Mouse (Mus musculus) intestine, embryonic 15.5 days (tissue): ENCODE results near the gene Mfrp. TPM values are rescaled to one million over a fixed set of nuclear protein-coding genes. Genes with fewer than 3 reads are reported as not detected.
A peak's percentile ranks its signal among the peaks of the same experiment; 100 is the strongest.

ENCODE experiments used
- ATAC-seq: fragments of 200-750 bp; cut with Nextera tagmentation; 2 replicates; pipeline ENCODE4 v1.8.0; 2017; ENCODE audit warnings: moderate TSS enrichment, moderate library complexity
- H3K27ac ChIP-seq: fragments of 300-500 bp; sonication (generic); 2 replicates; pipeline ENCODE4 v1.5.1; 2015; ENCODE audit warnings: mild to moderate bottlenecking, inconsistent platforms
- H3K27me3 ChIP-seq: fragments of 300-500 bp; sonication (generic); replicated peaks from 2 replicates; pipeline ENCODE4 v1.6.1; 2015; ENCODE audit warnings: inconsistent platforms
- H3K36me3 ChIP-seq: fragments of 300-500 bp; sonication (generic); 2 replicates; pipeline ENCODE4 v1.6.1; 2015; ENCODE audit warnings: inconsistent platforms
- H3K4me1 ChIP-seq: fragments of 300-500 bp; sonication (generic); replicated peaks from 2 replicates; pipeline ENCODE4 v1.6.1; 2015; ENCODE audit warnings: inconsistent platforms
- H3K4me2 ChIP-seq: fragments of 300-500 bp; sonication (generic); replicated peaks from 2 replicates; pipeline ENCODE4 v1.6.1; 2015; ENCODE audit warnings: mild to moderate bottlenecking, inconsistent platforms
- H3K4me3 ChIP-seq: fragments of 300-500 bp; sonication (generic); replicated peaks from 2 replicates; pipeline ENCODE4 v1.5.1; 2015; ENCODE audit warnings: inconsistent platforms
- H3K9ac ChIP-seq: fragments of 300-500 bp; sonication (generic); 2 replicates; pipeline ENCODE4 v1.6.1; 2015; ENCODE audit warnings: inconsistent platforms
- H3K9me3 ChIP-seq: fragments of 300-500 bp; sonication (generic); 2 replicates; pipeline ENCODE4 v1.6.1; 2016; ENCODE audit warnings: inconsistent platforms
- WGBS: fragments of 180-500 bp; shearing (Covaris S2); methylation state at CpG from one replicate; pipeline ENCODE4 v1.1.7; 2015; 5-methylcytosine and 5-hydroxymethylcytosine counted together
- polyA plus RNA-seq: library from polyadenylated mRNA; unstranded; fragments of >200 nt; fragmentation: Nextera tagmentation; extraction: Ambion mirVana; gene quantifications from 2 replicates; pipeline ENCODE4 v1.2.1, GENCODE M21; 2015

Mfrp gene
- polyA plus RNA-seq, 1 experiment from 2014 or later: 0.06 TPM

- no peak overlapping the region for H3K27ac ChIP-seq
- no peaks in the 10 kb centered on the region for H3K27me3 ChIP-seq
- H3K36me3 ChIP-seq: peaks cover 3% of the 10 kb centered on the region; the same call in 1 of the 2 replicates
- 39% methylated on average over 24 of the region's 24 CpGs for WGBS
- no peaks in the 10 kb centered on the region for H3K9me3 ChIP-seq
- H3K9ac ChIP-seq: no peak overlapping the region
- H3K4me1 ChIP-seq: peaks cover 17% of the 10 kb centered on the region
- no peak overlapping the region for H3K4me3 ChIP-seq
- peak; percentile 58 for ATAC-seq
- H3K4me2 ChIP-seq: no peak overlapping the region; the same call in 1 of the 2 replicates
Measured at GRCm38 (mm10) chr9:44093612-44094503, 7.7 kb upstream of the Mfrp start.

- no peak overlapping the region for H3K4me3 ChIP-seq
- H3K9ac ChIP-seq: no peak overlapping the region
- 81% methylated on average over 3 of the region's 3 CpGs for WGBS
- no peaks in the 10 kb centered on the region for H3K27me3 ChIP-seq
- H3K9me3 ChIP-seq: no peaks in the 10 kb centered on the region
- H3K36me3 ChIP-seq: peaks cover 3% of the 10 kb centered on the region; the same call in 1 of the 2 replicates
- ATAC-seq: no peak
- H3K4me1 ChIP-seq: peaks cover 9% of the 10 kb centered on the region; the same call in 1 of the 2 replicates
- H3K4me2 ChIP-seq: no peak overlapping the region
- H3K27ac ChIP-seq: no peak overlapping the region
Measured at GRCm38 (mm10) chr9:44094737-44095136, 6.8 kb upstream of the Mfrp start.

GRCm38 (mm10) chr9:44095781-44096180, 5.7 kb upstream of the Mfrp start:
- Histone ChIP-seq H3K9ac (no peak overlapping the region), H3K9me3 (no peaks in the 10 kb centered on the region), H3K4me2 (no peak overlapping the region), H3K27ac (no peak overlapping the region), H3K36me3 (peaks cover 3% of the 10 kb centered on the region; the same call in 1 of the 2 replicates), H3K27me3 (no peaks in the 10 kb centered on the region), H3K4me3 (no peak overlapping the region), H3K4me1 (peaks cover 6% of the 10 kb centered on the region; the same call in 1 of the 2 replicates)
- ATAC-seq: no peak
- WGBS: 91% methylated on average over 9 of the region's 9 CpGs

GRCm38 (mm10) chr9:44096536-44096935, 5.0 kb upstream of the Mfrp start:
- 45% methylated on average over 9 of the region's 9 CpGs for WGBS
- H3K4me2 ChIP-seq: no peak overlapping the region

GRCm38 (mm10) chr9:44104881-44105280, 3.4 kb downstream of the Mfrp start:
- H3K9me3 ChIP-seq: no peaks in the 10 kb centered on the region
- no peaks in the 10 kb centered on the region for H3K27me3 ChIP-seq
- peaks cover 4% of the 10 kb centered on the region; the same call in 1 of the 2 replicates for H3K36me3 ChIP-seq
- H3K27ac ChIP-seq: no peak overlapping the region
- H3K4me3 ChIP-seq: no peak overlapping the region
- WGBS: 86% methylated on average over 7 of the region's 7 CpGs
- ATAC-seq: no peak
- H3K4me2 ChIP-seq: no peak overlapping the region
- no peak overlapping the region for H3K9ac ChIP-seq
- peaks cover 36% of the 10 kb centered on the region for H3K4me1 ChIP-seq

More at GRCm38 (mm10) chr9:44096536-44096935, 5.0 kb upstream of the Mfrp start:
- 0 out of 2 replicates have a peak, but pooled peaks have one; percentile 24 for ATAC-seq
- Histone ChIP-seq H3K4me1 (peaks cover 6% of the 10 kb centered on the region; the same call in 1 of the 2 replicates), H3K27ac (no peak overlapping the region), H3K4me3 (no peak overlapping the region), H3K9me3 (no peaks in the 10 kb centered on the region), H3K36me3 (no peaks in the 10 kb centered on the region), H3K9ac (no peak overlapping the region), H3K27me3 (no peaks in the 10 kb centered on the region)

GRCm38 (mm10) chr9:44105781-44106180, 4.3 kb downstream of the Mfrp start:
- Histone ChIP-seq H3K4me3 (no peak overlapping the region), H3K36me3 (peaks cover 4% of the 10 kb centered on the region; the same call in 1 of the 2 replicates), H3K4me2 (no peak overlapping the region), H3K9me3 (no peaks in the 10 kb centered on the region), H3K27ac (no peak overlapping the region), H3K27me3 (no peaks in the 10 kb centered on the region), H3K4me1 (peaks cover 43% of the 10 kb centered on the region), H3K9ac (no peak overlapping the region)
- WGBS: 85% methylated on average over 10 of the region's 10 CpGs
- ATAC-seq: no peak

- Histone ChIP-seq H3K4me1 (peaks cover 43% of the 10 kb centered on the region), H3K9me3 (no peaks in the 10 kb centered on the region), H3K27me3 (no peaks in the 10 kb centered on the region), H3K27ac (peak overlapping the region; percentile 75; the same call in 1 of the 2 replicates), H3K4me3 (no peak overlapping the region), H3K4me2 (0 out of 2 replicates have a peak overlapping the region, but pooled peaks have one; percentile 42), H3K9ac (no peak overlapping the region), H3K36me3 (peaks cover 4% of the 10 kb centered on the region; the same call in 1 of the 2 replicates)
- WGBS: 90% methylated on average over 7 of the region's 7 CpGs
- ATAC-seq: no peak
Measured at GRCm38 (mm10) chr9:44106182-44106581, 4.7 kb downstream of the Mfrp start.

- Histone ChIP-seq H3K4me2 (peak overlapping the region; percentile 42), H3K4me3 (no peak overlapping the region), H3K9me3 (no peaks in the 10 kb centered on the region), H3K36me3 (peaks cover 4% of the 10 kb centered on the region; the same call in 1 of the 2 replicates), H3K4me1 (peaks cover 44% of the 10 kb centered on the region), H3K9ac (no peak overlapping the region), H3K27ac (peak overlapping the region; percentile 75), H3K27me3 (no peaks in the 10 kb centered on the region)
- no peak for ATAC-seq
- WGBS: 77% methylated on average over 4 of the region's 4 CpGs
Measured at GRCm38 (mm10) chr9:44106596-44106995, 5.1 kb downstream of the Mfrp start.

GRCm38 (mm10) chr9:44107110-44107509, 5.6 kb downstream of the Mfrp start, which contains the start of gene C1qtnf5:
Gene C1qtnf5 (plus strand): TSS chr9:44107245.
- Histone ChIP-seq H3K9ac (peak within 1 kb of the TSS; percentile 33; the same call in 1 of the 2 replicates), H3K9me3 (no peaks in the 10 kb centered on the region), H3K4me3 (peak within 1 kb of the TSS; percentile 15; the same call in 1 of the 2 replicates), H3K36me3 (peaks cover 4% of the 10 kb centered on the region; the same call in 1 of the 2 replicates), H3K4me1 (peaks cover 48% of the 10 kb centered on the region), H3K27ac (peak within 1 kb of the TSS; percentile 75), H3K27me3 (no peaks in the 10 kb centered on the region), H3K4me2 (peak within 1 kb of the TSS; percentile 42)
- peak; percentile 70 for ATAC-seq
- WGBS: 31% methylated on average over 8 of the region's 8 CpGs

GRCm38 (mm10) chr9:44107557-44108179, 6.1 kb downstream of the Mfrp start:
- WGBS: 45% methylated on average over 25 of the region's 25 CpGs
- Histone ChIP-seq H3K4me3 (peak overlapping the region; percentile 15; the same call in 1 of the 2 replicates), H3K9me3 (no peaks in the 10 kb centered on the region), H3K27ac (peak overlapping the region; percentile 75), H3K27me3 (no peaks in the 10 kb centered on the region), H3K4me2 (peak overlapping the region; percentile 42), H3K36me3 (peaks cover 4% of the 10 kb centered on the region; the same call in 1 of the 2 replicates), H3K9ac (peak overlapping the region; percentile 33; the same call in 1 of the 2 replicates), H3K4me1 (peaks cover 48% of the 10 kb centered on the region)
- no peak for ATAC-seq

- Histone ChIP-seq H3K9me3 (no peaks in the 10 kb centered on the region), H3K27me3 (no peaks in the 10 kb centered on the region), H3K36me3 (peaks cover 4% of the 10 kb centered on the region; the same call in 1 of the 2 replicates), H3K9ac (peak overlapping the region; percentile 33), H3K4me1 (peaks cover 48% of the 10 kb centered on the region), H3K27ac (0 out of 2 replicates have a peak overlapping the region, but pooled peaks have one; percentile 75), H3K4me3 (0 out of 2 replicates have a peak overlapping the region, but pooled peaks have one; percentile 3), H3K4me2 (peak overlapping the region; percentile 51)
- 85% methylated on average over 31 of the region's 31 CpGs for WGBS
- no peak for ATAC-seq
Measured at GRCm38 (mm10) chr9:44108269-44109055, 6.9 kb downstream of the Mfrp start.
